Mouse (Mus musculus) central nervous system, embryonic 14 days (tissue): ENCODE results near the gene Gm813. TPM values are rescaled to one million over a fixed set of nuclear protein-coding genes. Genes with fewer than 3 reads are reported as not detected.

Experiments used
- polyA plus RNA-seq: library from polyadenylated mRNA; depleted of rRNA; stranded (reverse); fragments of >200 nt; gene quantifications from 2 replicates; pipeline ENCODE4 v1.2.3, GENCODE M21; 2012; rRNA removed

Gm813 gene
- not detected in 2 replicates for polyA plus RNA-seq

DNA sequence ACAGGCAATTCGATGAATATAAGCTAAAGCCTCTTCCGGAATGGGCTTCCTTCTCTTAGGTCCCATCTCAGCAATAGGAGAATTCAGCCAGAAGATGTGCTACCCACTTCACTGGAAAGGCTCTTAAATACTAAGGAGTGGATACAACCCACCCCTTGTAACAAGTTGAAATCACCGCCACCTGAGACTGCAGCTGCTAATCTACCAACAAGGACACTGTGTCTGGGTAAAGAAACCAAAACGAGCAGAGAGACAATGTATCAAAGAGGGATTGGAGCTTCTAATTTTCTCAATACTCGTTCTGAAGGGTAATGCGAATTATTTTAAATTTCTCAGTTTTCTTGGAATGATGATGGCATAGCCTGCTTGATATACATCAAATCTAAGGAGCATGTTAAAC, at the start of gene Gm813:
Gm813 (minus strand) TSS at position 101 of the 400 bp plus-strand sequence.

GRCm38 (mm10) chr16:58638689-58639175, 22.0 kb upstream of the Gm813 start, which contains the start of gene E330017A01Rik:
TSS of gene E330017A01Rik (minus strand) at chr16:58638739.

Other genes with a start within 250 kb of the Gm813 start
- 26.0 and 26.4 TPM in 2 replicates for gene Dcbld2, start 208.5 kb downstream of the Gm813 start, polyA plus RNA-seq
- gene St3gal6, start 92.7 kb downstream of the Gm813 start, polyA plus RNA-seq, result 7.0 and 7.6 TPM in 2 replicates
- gene E330017A01Rik, start 21.8 kb upstream of the Gm813 start, polyA plus RNA-seq, result 0.05 and 0.09 TPM in 2 replicates
- 11.1 and 13.3 TPM in 2 replicates for gene Cpox, start 53.3 kb upstream of the Gm813 start, polyA plus RNA-seq
- 0.13 and 0.15 TPM in 2 replicates for gene Gpr15, start 102.1 kb upstream of the Gm813 start, polyA plus RNA-seq
- 98.9 and 102 TPM in 2 replicates for gene Cldnd1, start 110.9 kb upstream of the Gm813 start, polyA plus RNA-seq
- not detected in 2 replicates for gene Olfr172, start 146.2 kb upstream of the Gm813 start, polyA plus RNA-seq
- not detected in 2 replicates for gene Olfr173, start 183.3 kb upstream of the Gm813 start, polyA plus RNA-seq
- gene Olfr175-ps1, start 209.8 kb upstream of the Gm813 start, polyA plus RNA-seq, result not detected in 2 replicates